Mouse (Mus musculus) heart, postnatal 4 days (tissue): ENCODE results near the gene Pank1. TPM values are rescaled to one million over a fixed set of nuclear protein-coding genes. Genes with fewer than 3 reads are reported as not detected.

Experiments
- DNase-seq: peaks from one replicate; pipeline ENCODE4 v3.0.0; 2021
- microRNA-seq, 2 experiments: library from miRNA; unstranded; fragments of <30 nt; microRNA quantifications; one replicate each; pipeline ENCODE4 v1.2.0; 2021 to 2022
- total RNA-seq, 2 experiments: library from RNA; stranded (reverse); gene quantifications; 2 replicates each; pipeline ENCODE4 v1.2.3; 2021

Pank1 gene
- total RNA-seq, 2 experiments from 2014 or later, result 27.3 to 29.0 TPM

GRCm38 (mm10) chr19:34819577-34820170 is 59.6 kb downstream of the Pank1 start:
- no peak for DNase-seq

DNA sequence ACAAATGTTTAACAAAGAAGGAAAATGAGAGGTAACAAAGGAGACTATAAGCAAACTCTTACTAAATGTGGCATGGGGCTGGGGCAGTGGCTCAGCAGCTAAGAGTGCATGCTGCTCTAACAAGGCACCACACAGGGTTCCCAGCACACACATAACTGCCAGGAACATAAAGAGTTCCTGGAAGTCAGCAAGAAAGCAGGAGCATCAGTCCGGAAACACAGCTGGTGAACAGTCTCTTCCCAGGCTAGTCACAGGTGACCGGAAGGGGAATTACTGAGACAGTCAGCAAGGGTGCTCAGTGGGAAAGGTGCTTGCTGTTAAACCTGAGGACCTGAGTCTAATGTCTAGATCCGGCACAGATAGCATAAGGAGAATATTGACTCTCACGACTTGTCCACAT is 63.9 kb downstream of the Pank1 start:
- DNase-seq, result no peak

GRCm38 (mm10) chr19:34814696-34815095 is 64.6 kb downstream of the Pank1 start:
- DNase-seq, result no peak

- DNase-seq, result no peak
Measured at GRCm38 (mm10) chr19:34813961-34814360, 65.3 kb downstream of the Pank1 start.

DNA sequence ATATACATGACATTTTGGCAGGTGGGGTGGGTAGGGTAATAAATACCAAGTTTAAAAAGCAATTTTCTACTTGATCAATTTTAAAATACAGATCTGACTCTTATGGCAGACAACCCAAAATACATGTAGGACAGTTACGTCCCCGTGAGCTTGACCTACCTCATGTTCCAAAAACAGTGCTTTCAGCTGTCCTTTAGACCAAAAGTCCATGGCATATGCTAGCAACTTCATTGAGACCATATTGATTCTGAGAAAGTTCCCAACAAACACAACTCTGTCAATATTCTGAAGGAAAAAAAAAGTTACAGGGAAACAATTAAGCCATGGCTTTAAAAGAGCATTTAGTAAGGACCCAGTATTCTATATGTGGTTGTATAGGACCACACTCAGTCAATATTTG is 65.7 kb downstream of the Pank1 start:
- no peak for DNase-seq

- DNase-seq, result no peak
Measured at GRCm38 (mm10) chr19:34812711-34813110, 66.5 kb downstream of the Pank1 start.

DNA sequence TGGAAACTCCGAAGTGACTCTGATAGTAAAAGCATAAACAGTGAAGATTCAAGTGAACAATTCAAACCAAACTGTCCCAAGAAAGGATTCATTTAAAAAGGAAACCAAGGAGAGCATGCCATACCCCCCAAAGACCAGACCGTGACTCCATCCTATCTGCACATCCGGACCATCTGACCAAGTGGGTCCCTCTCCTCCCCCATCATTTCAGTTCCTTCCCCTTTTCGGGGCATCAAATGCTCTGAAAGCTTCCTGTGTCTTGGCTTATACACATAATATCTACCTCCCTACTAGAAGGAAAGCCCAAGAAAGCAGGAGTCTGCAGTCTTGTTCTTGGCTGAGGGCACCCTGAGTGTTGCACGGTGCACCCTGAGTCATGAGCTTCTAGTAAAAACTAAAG is 72.1 kb downstream of the Pank1 start:
- no peak for DNase-seq

- DNase-seq, result no peak
Measured at GRCm38 (mm10) chr19:34805071-34805470, 74.2 kb downstream of the Pank1 start.

DNA sequence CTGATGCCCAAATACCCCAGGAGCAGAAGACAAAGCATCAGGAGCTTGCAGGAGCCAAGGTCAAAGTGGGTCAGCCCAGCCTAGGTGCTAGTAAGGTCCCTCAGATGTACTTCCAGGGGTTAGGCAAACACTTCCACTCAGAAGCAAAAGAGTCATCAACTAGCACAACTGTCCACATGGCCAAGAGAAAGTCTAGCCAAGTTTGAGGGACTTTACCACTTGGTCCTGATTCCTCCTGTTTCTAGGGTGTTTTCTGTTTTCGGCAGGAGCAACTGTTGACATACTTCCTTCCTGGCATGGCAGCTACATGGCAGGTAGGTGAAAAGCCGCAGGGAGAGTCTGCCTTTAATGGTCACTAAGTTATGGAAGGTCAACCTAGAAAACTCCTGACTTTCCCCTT is 74.7 kb downstream of the Pank1 start:
- no peak for DNase-seq

DNA sequence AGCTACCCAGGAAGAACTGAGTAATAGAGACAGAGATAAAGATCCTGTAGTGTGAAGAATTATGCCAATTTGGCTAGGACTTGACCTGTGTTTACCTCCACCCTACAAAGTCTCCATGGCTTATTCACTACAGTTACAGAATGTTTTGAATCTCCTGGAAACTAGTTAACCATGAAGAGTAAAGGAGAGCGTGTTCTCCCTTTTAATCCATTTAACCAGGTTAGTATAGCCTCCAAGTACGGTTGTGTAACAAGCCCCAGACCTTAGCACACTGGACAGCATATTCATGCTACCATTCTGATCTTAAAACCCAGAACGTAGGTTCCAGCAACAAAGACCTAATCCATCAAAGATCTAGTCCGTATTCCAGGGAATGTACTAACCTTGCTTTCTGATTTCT is 75.9 kb downstream of the Pank1 start:
- no peak for DNase-seq

- no peak for DNase-seq
Measured at GRCm38 (mm10) chr19:34799644-34800267, 79.5 kb downstream of the Pank1 start.

DNA sequence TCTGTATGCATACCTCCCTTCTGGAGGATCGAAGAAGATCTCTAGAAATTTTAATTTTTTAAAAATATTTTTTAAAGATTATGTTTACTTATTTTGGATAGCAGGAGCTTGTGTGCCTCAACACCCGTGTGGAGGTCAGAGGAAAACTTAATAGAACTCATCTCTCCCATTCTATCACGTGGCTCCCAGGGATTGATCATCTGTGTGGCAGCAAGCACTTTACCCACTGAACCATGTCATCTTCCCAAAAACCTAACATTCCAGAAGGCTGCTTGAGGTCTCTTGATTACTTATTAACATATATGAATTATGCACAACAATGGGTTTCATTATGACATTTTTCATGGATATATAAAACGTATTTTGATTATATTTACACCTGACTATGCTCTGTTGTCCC is 82.9 kb downstream of the Pank1 start:
- no peak for DNase-seq

GRCm38 (mm10) chr19:34782491-34782890 is 96.8 kb downstream of the Pank1 start:
- no peak for DNase-seq

GRCm38 (mm10) chr19:34778993-34779392 is 100.3 kb downstream of the Pank1 start:
- no peak for DNase-seq

- DNase-seq, result no peak
Measured at GRCm38 (mm10) chr19:34778098-34778497, 101.2 kb downstream of the Pank1 start.

DNA sequence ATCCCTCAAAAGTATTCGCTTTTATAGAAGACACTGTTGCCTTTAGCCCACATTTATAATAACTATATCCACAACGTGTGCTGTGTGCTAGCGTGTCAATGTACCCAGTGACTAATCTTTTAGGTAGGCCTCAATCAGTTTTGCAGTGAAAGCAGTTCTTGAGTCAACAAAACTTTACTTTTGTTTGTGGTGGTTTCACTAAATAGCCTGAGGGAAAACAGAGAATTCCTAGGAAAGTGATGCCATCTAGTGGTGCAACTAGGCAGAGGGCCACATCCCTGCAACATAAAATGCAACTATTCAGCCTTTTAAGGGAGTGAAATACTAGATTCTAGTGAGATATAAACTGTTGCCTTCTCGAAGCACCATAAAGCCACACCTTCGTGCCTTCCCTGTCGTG is 106.5 kb downstream of the Pank1 start:
- peak; percentile 65 for DNase-seq

DNA sequence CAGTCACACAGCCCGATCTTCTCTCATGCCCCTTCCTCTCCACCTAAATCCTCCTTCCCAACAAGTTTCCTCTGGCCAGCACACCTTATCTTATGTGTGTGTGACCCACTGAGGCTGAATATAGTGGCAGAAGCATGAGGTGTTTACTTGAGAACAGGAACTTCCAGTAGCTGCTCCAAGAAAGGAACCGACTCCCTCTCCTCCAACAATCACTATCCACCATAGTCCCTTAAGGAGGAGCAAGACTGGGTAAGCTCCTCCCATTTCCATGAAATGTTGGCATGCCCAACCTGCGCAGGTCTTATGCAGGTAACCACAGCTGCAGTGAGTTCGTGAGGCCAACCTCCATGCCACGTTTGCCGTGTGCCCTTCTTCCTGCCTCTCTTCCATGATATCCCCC is 108.5 kb downstream of the Pank1 start:
- no peak for DNase-seq

GRCm38 (mm10) chr19:34758754-34759153 is 120.5 kb downstream of the Pank1 start:
- peak; percentile 40 for DNase-seq

Small RNA genes within 50 kb of the gene (microRNA-seq; reads per million reads assigned to microRNA genes)
- 5,297 to 6,155 reads per million in 2 experiments for gene Mir107

Other genes with a start within 250 kb of the Pank1 start
- gene Ifit1bl2, start 238.7 kb downstream of the Pank1 start, total RNA-seq, result under 1 TPM; 0.43 to 0.81 TPM
- under 1 TPM; 0.17 to 0.25 TPM for gene Ifit1, start 238.6 kb downstream of the Pank1 start, total RNA-seq
- 10 to 100 TPM; 13.3 to 13.4 TPM for gene Slc16a12, start 132.2 kb downstream of the Pank1 start, total RNA-seq
- gene Kif20b, start 42.9 kb upstream of the Pank1 start, total RNA-seq, result 10 to 100 TPM; 19.7 to 23.2 TPM